Mouse (Mus musculus) adrenal gland, postnatal 10 days (tissue): Measurements from ENCODE around the gene Dglucy. TPM values are rescaled to one million over a fixed set of nuclear protein-coding genes. Genes with fewer than 3 reads are reported as not detected.
"Not testable (repeated sequence)": the region's sequence is repeated elsewhere in the genome, so short reads cannot be mapped to it uniquely, and the experiment has no call there.

ENCODE experiments used
- DNase-seq: peaks from one replicate; pipeline ENCODE4 v3.0.0; 2021; ENCODE audit warnings: mixed read lengths
- total RNA-seq, 2 experiments: library from RNA; stranded (reverse); gene quantifications; 2 replicates each; pipeline ENCODE4 v1.2.3; 2021

Gene Dglucy
- total RNA-seq, 2 experiments from 2014 or later, result 14.8 to 18.1 TPM

GRCm38 (mm10) chr12:100780416-100780815 is 1.6 kb downstream of the Dglucy start:
- DNase-seq, result no peak

DNA sequence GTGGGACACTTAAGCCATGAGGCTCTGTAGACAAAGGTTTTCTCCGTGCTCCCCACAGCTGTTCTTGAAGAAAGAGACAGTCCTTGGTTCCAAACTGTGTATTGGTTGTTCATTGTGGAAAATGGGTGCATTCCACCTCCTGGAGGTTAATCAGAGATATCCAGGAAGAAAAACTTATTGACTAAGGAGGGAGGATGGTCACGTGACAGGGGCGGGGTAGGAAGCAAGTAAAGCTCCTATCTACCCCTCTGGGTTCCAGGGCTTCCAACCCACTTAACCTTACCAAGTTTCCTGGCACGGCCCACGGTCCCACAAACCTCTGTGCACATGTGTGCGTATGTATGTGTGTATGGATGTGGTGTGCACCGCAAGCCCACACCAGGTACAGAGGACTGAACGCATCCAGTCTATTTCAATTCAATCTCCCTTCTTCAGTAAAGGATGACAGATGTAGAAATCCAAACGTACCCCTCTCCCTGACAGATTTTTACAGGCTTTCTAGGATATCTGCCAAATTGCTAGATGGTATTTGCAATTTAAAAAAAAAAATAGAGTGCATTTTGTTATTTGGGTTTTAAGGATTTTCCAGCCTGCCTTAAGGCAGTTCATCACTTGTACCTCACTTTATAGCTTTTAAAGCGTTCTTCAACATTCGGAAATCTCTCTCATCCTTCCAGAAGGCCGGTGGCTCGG is 2.7 kb downstream of the Dglucy start:
- DNase-seq, result no peak

- DNase-seq, result no peak
Measured at GRCm38 (mm10) chr12:100784152-100784551, 5.3 kb downstream of the Dglucy start.

- no peak for DNase-seq
Measured at GRCm38 (mm10) chr12:100785344-100785743, 6.5 kb downstream of the Dglucy start.

DNA sequence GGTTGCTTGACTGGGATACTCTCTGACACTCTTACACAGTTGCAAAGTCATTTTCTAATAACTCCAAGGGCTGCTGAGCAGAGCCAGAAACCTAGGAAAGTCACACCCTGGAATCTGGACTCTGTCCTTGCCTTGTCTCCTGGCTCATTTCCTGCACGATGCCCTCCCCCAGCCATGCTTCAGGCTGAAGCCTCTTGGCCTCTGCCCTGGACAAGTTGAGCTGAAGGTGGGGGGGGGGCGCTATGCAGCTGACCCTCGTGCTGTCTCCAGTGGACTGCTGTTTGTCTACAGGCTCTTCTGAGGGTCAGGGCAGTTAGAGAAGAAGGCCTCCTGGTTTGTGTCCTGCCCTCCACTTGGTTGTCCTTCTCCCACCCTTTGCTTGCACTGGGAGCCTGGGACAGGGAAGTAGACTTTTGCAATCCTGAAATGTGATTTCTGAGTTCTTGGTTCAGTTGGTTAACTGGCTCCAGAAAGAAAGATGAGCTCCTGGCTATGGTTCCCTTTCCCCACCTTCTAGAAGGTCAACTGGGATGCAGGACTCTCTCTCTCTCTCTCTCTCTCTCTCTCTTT is 11.2 kb downstream of the Dglucy start:
- peak; percentile 46 for DNase-seq

GRCm38 (mm10) chr12:100791425-100791824 is 12.6 kb downstream of the Dglucy start:
- DNase-seq, result no peak

GRCm38 (mm10) chr12:100794450-100795230 is 15.8 kb downstream of the Dglucy start:
- DNase-seq, result no peak

DNA sequence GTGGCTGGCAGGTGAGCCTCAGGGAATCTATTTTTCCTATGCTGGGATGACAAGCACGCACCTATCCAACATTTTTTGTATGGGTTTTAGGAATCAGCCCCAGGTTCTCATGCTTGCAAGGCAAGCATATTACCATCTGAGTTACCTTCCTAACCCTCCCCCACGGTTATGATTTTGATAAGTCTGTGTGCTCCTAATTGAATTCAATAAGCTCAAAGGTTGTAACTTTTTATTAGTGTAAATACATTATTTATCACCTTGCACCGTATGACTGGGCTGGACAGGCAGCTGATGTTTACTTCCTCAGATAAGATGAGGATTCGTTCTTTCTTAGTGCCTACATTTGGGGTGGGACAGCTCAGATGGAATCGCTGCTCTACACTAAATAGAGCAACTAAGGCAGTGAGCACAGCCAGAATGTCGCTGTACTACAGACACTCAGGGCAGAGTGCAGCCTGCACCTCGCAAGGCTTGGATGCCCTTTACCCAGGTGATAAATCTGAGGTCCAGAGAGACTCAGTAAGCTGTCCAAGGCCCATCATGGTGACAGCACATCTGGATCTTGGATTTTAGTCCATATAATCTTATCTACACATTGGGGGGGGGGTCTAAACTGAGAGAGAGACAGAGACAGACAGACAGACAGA is 16.7 kb downstream of the Dglucy start:
- DNase-seq, result no peak

DNA sequence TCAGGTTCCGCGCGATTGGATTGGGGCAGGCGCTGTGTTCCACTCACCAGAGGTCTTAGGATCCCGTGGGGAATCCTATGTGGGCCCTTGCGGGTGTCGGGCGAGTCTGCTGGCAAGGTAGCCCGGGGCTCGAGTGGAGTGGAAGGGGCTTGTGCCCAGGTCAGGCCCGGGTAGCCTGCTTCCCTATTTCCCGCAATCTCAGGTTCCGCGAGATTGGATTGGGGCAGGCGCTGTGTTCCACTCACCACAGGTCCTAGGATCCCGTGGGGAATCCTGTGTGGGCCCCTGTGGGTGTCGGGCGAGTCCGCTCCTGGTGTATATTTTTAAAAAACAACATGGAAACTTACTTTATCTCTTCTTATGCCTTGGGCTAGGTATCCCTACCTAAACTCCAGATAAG is 24.5 kb downstream of the Dglucy start:
- not testable (repeated sequence) for DNase-seq

GRCm38 (mm10) chr12:100807280-100807679 is 28.4 kb downstream of the Dglucy start:
- DNase-seq, result no peak

- no peak for DNase-seq
Measured at GRCm38 (mm10) chr12:100808609-100809280, 29.9 kb downstream of the Dglucy start.

DNA sequence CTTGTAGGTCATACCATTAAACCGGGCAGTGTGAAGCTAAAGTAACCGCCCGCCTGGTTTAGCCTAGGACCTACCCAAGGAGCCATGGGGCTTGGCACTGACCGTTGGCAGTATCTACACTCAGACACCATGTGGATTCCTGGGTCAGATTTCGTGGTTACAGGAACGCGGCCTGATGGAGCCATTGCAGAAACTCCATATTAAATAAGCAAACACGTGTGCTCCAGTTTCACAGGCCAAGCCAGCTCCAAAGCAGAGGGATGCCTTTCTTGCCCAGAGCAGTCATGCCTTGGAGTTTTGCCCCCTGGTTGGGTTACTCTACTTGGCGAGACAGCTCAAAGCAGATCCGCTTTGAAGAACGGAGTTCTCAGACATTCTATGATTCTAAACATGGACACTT is 31.7 kb downstream of the Dglucy start:
- no peak for DNase-seq

- no peak for DNase-seq
Measured at GRCm38 (mm10) chr12:100813901-100814300, 35.0 kb downstream of the Dglucy start.

- DNase-seq, result no peak
Measured at GRCm38 (mm10) chr12:100814671-100815070, 35.8 kb downstream of the Dglucy start.

- no peak for DNase-seq
Measured at GRCm38 (mm10) chr12:100816906-100817305, 38.0 kb downstream of the Dglucy start.

GRCm38 (mm10) chr12:100819965-100820364 is 41.1 kb downstream of the Dglucy start:
- DNase-seq, result peak; percentile 38

DNA sequence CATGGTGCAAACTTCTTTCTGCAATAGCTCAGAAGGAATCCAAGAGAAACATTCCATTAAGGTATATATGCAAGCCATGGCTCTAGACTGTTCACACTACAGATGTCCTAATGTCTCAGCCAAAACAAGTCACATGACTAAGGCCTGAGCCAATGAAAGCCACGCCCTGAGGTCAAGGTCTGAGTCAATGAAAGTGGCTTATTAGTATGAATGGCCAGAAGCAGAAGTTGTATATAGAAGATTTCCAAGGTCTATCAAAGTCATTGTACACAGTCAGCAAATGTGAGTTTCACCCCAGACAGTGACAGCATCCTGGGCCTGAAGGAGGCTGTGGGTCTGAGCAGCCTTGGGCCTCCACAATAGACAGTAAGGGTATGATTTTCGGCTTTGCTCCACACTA is 52.2 kb downstream of the Dglucy start:
- DNase-seq, result peak; percentile 18

DNA sequence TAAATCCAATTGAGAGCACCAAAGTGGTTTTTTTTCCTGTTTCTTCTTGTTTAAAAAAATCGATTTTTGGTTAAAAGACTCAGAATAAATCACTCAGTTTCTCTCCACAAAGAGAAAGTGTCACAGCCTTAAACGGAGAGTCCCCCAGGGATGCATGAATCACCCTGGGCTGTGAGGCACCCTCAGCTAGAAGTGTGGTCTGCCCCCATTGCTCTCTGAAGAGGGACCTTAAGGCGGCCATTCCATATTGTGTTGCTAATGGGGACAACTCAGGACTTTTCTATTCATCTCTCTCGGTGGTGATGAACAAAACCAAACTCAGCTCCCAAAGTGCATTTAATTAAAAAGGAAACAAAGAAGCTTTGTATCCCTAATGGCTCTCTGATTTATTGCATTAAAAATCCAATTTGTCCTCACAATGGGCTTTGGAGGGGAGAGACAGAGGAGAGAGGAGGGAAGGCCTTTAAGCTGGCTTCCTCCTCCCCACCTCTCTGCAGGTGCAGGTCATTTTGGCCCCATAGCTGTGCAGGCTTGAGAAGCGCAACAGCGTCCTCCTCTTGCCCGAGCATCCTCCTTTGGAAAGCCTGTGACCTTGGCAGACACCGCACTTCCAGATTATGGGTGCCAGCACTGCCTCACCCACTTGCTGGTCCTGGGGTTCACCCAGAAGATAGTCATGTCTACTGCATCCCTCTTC is 52.9 kb downstream of the Dglucy start:
- DNase-seq, result no peak

GRCm38 (mm10) chr12:100837208-100837607 is 58.4 kb downstream of the Dglucy start:
- DNase-seq, result no peak

GRCm38 (mm10) chr12:100839079-100839600 is 60.3 kb downstream of the Dglucy start:
- DNase-seq, result peak; percentile 15

DNA sequence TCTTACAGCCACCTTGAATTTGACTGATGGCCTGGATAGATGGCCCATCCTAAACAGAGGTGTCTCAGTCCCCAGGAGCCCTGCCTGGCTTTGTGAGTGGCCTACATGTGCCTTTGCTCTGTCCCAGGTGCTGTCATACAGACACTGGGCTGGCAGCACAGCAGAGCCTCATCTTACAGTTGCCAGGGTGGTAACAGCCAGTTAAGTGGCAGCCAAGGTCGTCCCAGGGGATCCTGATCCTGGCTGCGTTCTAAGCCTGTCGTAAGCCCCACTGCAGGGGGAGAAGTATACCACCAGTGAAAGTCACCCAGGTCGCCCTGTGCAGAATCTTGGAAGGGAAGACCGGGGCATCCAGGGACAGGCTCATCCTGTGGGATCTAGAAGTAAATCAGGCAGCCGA is 61.1 kb downstream of the Dglucy start:
- peak; percentile 75 for DNase-seq
